Mouse (Mus musculus) mesoderm, embryonic 11.5 days (tissue): ENCODE measurements around the gene Klf15.

Source experiments
- DNase-seq: peaks from one replicate; pipeline ENCODE4 v3.0.0-alpha.2; 2012; ENCODE audit warnings: low read depth, low spot score

The Klf15 gene

GRCm38 (mm10) chr6:90462181-90462706 is at the start of gene Klf15:
TSS of gene Klf15 (plus strand) at chr6:90462576.
- peak; percentile 79 for DNase-seq

GRCm38 (mm10) chr6:90422565-90422964 is 39.8 kb upstream of the Klf15 start:
- peak; percentile 92 for DNase-seq

GRCm38 (mm10) chr6:90425361-90425760 is 37.0 kb upstream of the Klf15 start:
- no peak for DNase-seq

GRCm38 (mm10) chr6:90426003-90426402 is 36.4 kb upstream of the Klf15 start:
- no peak for DNase-seq

GRCm38 (mm10) chr6:90428380-90428974 is 33.9 kb upstream of the Klf15 start, which contains the start of gene Cfap100:
TSS of gene Cfap100 (minus strand) at chr6:90428797.
- peak; percentile 76 for DNase-seq

GRCm38 (mm10) chr6:90429911-90430310 is 32.5 kb upstream of the Klf15 start:
- no peak for DNase-seq

GRCm38 (mm10) chr6:90431487-90431886 is 30.9 kb upstream of the Klf15 start:
- no peak for DNase-seq

- no peak for DNase-seq
These were observed 27.7 kb upstream of the Klf15 start for GRCm38 (mm10) chr6:90434687-90435086.

- peak; percentile 79 for DNase-seq
These were observed 27.2 kb upstream of the Klf15 start for GRCm38 (mm10) chr6:90435195-90435618.

GRCm38 (mm10) chr6:90436192-90436907 is 26.0 kb upstream of the Klf15 start:
- no peak for DNase-seq

GRCm38 (mm10) chr6:90437041-90437440 is 25.3 kb upstream of the Klf15 start:
- DNase-seq: no peak

GRCm38 (mm10) chr6:90446883-90447282 is 15.5 kb upstream of the Klf15 start:
- DNase-seq: no peak

GRCm38 (mm10) chr6:90450179-90450578 is 12.2 kb upstream of the Klf15 start:
- peak; percentile 70 for DNase-seq

GRCm38 (mm10) chr6:90450697-90451096 is 11.7 kb upstream of the Klf15 start:
- DNase-seq: no peak

GRCm38 (mm10) chr6:90451512-90451911 is 10.9 kb upstream of the Klf15 start:
- DNase-seq: no peak

GRCm38 (mm10) chr6:90452603-90453002 is 9.8 kb upstream of the Klf15 start:
- no peak for DNase-seq

GRCm38 (mm10) chr6:90453751-90454150 is 8.6 kb upstream of the Klf15 start:
- no peak for DNase-seq

- DNase-seq: no peak
These were observed 5.0 kb upstream of the Klf15 start for GRCm38 (mm10) chr6:90457421-90457820.

- no peak for DNase-seq
These were observed 1.2 kb upstream of the Klf15 start for GRCm38 (mm10) chr6:90461181-90461580.

- no peak for DNase-seq
These were observed 605 bp upstream of the Klf15 start for GRCm38 (mm10) chr6:90461771-90462170.

GRCm38 (mm10) chr6:90462841-90463227 is 458 bp downstream of the Klf15 start:
- peak; percentile 12 for DNase-seq

GRCm38 (mm10) chr6:90463228-90463862 is 969 bp downstream of the Klf15 start:
- DNase-seq: peak; percentile 67
